Mouse (Mus musculus): Measurements from ENCODE around the gene Snrnp200. TPM values are rescaled to one million over a fixed set of nuclear protein-coding genes. Genes with fewer than 3 reads are reported as not detected.
A peak's percentile ranks its signal among the peaks of the same experiment; 100 is the strongest.
"Not testable (repeated sequence)": the region's sequence is repeated elsewhere in the genome, so short reads cannot be mapped to it uniquely, and the experiment has no call there.

The Snrnp200 gene
- polyA plus RNA-seq, 1 experiment from 2014 or later, result 40.3 TPM

DNA sequence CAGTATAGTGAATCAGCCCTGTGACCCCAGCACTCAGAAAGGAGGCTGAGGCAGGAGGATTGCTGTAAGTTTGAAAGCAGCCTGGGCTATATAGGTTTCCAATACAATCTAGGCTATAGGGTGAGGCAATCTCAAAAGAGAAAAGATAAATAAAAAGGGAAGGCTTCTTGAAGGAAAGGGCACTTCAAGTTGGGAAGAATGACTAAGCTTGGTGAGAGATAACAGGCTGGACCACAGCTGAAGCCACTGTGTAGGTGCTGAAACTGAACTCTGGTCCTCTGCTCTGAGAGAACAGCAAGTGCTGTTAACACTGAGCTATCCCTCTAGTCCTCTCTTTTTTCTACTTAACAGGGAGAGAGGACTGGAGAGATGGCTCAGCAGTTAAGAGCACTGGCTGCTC lies 54.3 kb downstream of the Snrnp200 start:
- Histone ChIP-seq H3K4me1 (no peaks in the 10 kb centered on the region), H3K4me3 (replicated peaks) (no peak overlapping the region), H3K27ac (no peak overlapping the region), H3K9me3 (no peaks in the 10 kb centered on the region), H3K4me2 (no peak overlapping the region), H3K27me3 (replicated peaks) (no peaks in the 10 kb centered on the region), H3K9ac (no peak overlapping the region), H3K36me3 (peaks cover 12% of the 10 kb centered on the region)
- no peak for ATAC-seq (ENCODE audit: insufficient read depth, low FRiP score, low read depth)

DNA sequence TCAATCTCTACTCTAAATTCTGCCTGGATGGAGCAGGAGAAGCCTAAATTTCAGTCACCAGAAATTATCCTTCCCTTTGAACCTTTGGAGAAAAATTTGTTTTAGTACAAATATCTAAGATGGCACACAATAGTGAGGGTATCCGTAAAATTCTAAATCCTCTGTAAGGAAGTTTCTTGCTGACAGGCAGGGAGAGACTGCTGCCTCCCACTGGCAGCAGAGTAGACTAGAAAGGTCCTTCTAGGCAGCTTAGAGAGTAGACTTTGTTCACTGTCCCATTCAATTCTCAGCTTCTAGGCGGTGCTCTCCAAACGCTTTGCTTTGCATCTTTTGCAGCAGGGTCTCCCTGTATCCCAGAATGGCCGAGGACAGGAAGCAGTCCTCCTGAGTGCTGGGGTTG lies 59.7 kb downstream of the Snrnp200 start:
- Histone ChIP-seq H3K9ac (no peak overlapping the region), H3K4me3 (replicated peaks) (no peak overlapping the region), H3K4me2 (no peak overlapping the region), H3K27me3 (replicated peaks) (no peaks in the 10 kb centered on the region), H3K4me1 (peaks cover 2% of the 10 kb centered on the region; the same call in 1 of the 2 replicates), H3K36me3 (no peaks in the 10 kb centered on the region), H3K9me3 (no peaks in the 10 kb centered on the region), H3K27ac (no peak overlapping the region)
- no peak for ATAC-seq (ENCODE audit: insufficient read depth, low FRiP score, low read depth)
- 47% methylated on average over 4 of the region's 4 CpGs for WGBS

DNA sequence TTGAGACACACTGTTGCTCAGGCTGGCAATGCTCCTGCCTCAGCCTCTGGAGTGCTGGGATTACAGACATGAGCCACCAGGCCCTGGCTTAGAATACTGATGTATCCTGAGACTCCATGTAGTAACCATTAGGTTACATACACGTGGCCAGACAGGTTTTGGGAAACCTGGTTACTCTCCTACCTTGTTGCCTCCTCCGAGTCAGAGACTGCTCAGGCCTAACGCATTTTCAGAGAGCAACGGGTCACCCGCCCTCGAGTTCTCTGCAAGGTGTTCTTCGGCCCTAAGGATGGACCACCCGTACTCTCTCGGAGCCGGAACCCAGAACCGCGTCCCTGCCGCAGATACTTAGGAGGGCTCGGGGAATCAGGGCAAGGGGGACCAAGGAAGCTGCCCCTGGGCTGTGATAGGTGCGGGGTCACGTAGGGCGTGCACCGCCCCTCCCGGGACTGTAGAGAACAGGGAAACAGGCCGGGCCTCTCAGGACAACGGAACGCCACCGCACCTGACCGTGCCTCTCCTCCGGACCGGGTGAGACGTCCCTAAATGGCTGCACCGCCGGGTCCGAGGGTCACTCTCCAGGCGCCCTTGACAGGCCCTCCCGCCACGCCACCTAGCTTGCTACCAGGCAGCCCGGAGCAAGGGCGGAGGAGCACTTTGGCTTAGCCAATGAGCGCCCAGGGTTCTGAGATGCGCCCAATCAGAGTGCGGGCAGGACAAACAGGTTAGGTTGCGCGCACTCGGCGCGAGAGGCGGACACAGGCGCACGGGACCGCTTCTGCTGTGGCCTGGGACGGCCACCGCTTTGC lies 61.5 kb downstream of the Snrnp200 start, which contains the start of gene Stard7:
Gene Stard7 (plus strand): TSS at position 728 of the 809 bp plus-strand sequence.
- Histone ChIP-seq H3K4me1 (peaks cover 5% of the 10 kb centered on the region; the same call in 1 of the 2 replicates), H3K9ac (peak within 1 kb of the TSS; percentile 79), H3K4me3 (replicated peaks) (peak within 1 kb of the TSS; percentile 88), H3K27ac (peak within 1 kb of the TSS; percentile 95), H3K27me3 (replicated peaks) (no peaks in the 10 kb centered on the region), H3K4me2 (peak within 1 kb of the TSS; percentile 81), H3K36me3 (no peaks in the 10 kb centered on the region), H3K9me3 (no peaks in the 10 kb centered on the region)
- under 1% methylated on average over 49 of the region's 49 CpGs for WGBS
- peak; percentile 98 for ATAC-seq (ENCODE audit: insufficient read depth, low FRiP score, low read depth)

DNA sequence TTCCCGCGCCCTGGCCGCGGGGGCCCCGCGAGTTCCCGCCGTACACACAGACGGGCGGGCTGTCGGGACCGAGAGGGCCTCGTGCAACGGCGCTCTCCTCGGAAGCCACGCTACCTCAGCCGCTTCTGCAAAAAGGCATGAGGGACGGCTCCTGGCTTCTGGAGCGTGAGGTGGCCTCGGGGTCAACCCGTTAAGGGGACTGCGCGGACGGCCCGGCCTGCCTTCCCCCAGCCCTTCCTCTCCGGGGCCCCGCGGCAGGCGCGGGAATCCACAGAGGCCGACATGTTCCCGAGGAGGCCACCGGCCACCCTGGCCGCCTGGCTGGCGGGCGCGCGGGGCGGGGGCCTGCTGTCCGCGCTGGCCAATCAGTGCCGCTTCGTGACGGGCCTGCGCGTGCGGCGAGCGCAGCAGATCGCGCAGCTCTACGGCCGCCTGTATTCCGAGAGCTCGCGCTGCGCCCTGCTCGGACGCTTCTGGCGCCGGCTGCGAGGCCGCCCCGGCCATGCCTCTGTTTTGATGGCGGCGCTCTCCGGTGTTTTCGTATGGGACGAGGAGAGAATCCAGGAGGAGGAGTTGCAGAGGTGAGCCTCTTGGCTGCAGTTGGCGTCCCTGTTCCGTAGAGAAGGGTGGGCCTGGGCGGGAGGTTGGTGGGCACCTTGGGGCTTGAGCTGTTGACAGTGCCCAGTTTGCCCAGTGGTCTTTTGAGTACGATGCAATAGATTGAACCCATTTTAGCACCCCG lies 62.3 kb downstream of the Snrnp200 start:
- no peaks in the 10 kb centered on the region for H3K36me3 ChIP-seq
- peaks cover 5% of the 10 kb centered on the region; the same call in 1 of the 2 replicates for H3K4me1 ChIP-seq
- peak overlapping the region; percentile 95 for H3K27ac ChIP-seq
- H3K27me3 ChIP-seq (replicated peaks), result no peaks in the 10 kb centered on the region
- H3K9me3 ChIP-seq, result no peaks in the 10 kb centered on the region
- WGBS, result under 1% methylated on average over 74 of the region's 75 CpGs
- H3K4me3 ChIP-seq (replicated peaks), result peak overlapping the region; percentile 88
- peak overlapping the region; percentile 79 for H3K9ac ChIP-seq
- ATAC-seq (ENCODE audit: insufficient read depth, low FRiP score, low read depth), result peak; percentile 92
- H3K4me2 ChIP-seq, result peak overlapping the region; percentile 81

DNA sequence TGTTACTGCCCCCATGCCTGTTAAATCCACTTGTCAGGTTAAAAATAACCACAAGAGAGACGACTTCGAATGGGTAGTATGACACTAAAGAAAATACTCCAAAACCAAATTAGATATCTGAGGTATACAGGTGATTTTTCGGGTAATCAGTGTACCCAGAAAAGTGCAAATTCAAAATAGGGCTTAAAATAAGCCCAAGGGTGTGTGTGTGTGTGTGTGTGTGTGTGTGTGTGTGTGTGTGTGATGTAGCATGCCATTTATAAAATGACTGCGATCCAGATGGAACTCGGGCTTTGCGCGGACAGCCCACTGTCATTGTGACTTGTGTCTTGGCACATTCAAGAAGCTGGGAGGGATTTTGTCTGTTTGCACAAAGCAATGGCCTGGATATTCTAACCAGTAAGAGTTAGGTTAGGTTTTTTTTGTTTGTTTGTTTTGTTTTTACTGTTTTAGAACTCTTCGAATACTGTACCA lies 62.9 kb downstream of the Snrnp200 start:
- peak overlapping the region; percentile 95 for H3K27ac ChIP-seq
- ATAC-seq (ENCODE audit: insufficient read depth, low FRiP score, low read depth), result no peak
- WGBS, result 7% methylated on average over 8 of the region's 8 CpGs
- no peaks in the 10 kb centered on the region for H3K27me3 ChIP-seq (replicated peaks)
- peak overlapping the region; percentile 81 for H3K4me2 ChIP-seq
- H3K9me3 ChIP-seq, result no peaks in the 10 kb centered on the region
- H3K4me3 ChIP-seq (replicated peaks), result peak overlapping the region; percentile 88
- peaks cover 5% of the 10 kb centered on the region; the same call in 1 of the 2 replicates for H3K4me1 ChIP-seq
- peak overlapping the region; percentile 79 for H3K9ac ChIP-seq
- no peaks in the 10 kb centered on the region for H3K36me3 ChIP-seq

DNA sequence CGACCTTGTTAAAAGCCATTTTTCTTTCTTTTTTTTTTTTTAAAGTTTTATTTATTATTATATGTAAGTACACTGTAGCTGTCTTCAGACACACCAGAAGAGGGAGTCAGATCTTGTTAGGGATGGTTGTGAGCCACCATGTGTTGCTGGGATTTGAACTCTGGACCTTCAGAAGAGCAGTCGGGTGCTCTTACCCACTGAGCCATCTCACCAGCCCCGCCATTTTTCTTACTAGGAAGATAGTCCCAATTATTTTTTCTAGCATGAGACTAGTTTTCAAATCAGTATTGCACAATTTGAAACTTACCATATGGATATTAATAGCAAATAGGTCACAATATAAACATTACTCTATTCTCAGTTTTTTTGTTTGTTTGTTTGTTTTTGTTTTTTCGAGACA lies 63.9 kb downstream of the Snrnp200 start:
- H3K27me3 ChIP-seq (replicated peaks); H3K4me3 ChIP-seq (replicated peaks); ATAC-seq (ENCODE audit: insufficient read depth, low FRiP score, low read depth); H3K4me1 ChIP-seq; H3K9ac ChIP-seq; H3K9me3 ChIP-seq; H3K36me3 ChIP-seq; H3K4me2 ChIP-seq; H3K27ac ChIP-seq: not testable (repeated sequence)
- 87% methylated on average over 4 of the region's 4 CpGs for WGBS

DNA sequence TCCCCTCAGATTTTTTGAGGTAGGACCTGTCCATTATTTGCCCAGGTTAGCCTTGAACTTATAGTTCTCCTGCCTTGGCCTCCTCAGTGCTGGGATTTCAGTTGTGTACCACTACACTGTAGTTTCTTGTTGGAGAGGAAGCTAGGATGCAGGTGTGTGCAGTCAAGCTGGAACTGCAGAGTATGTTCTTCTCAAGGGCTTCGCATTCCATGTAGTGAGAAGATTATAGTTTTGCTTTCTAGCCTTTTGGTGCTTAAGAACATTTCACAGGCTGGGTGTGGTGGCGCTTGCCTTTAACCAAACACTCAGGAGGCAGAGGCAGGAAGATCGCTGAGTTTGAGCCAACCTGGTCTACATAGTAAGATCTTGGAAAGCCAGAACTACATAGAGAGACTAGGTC lies 64.6 kb downstream of the Snrnp200 start:
- Histone ChIP-seq H3K36me3 (no peaks in the 10 kb centered on the region), H3K27me3 (replicated peaks) (no peaks in the 10 kb centered on the region), H3K4me3 (replicated peaks) (no peak overlapping the region), H3K27ac (no peak overlapping the region), H3K9me3 (no peaks in the 10 kb centered on the region), H3K9ac (no peak overlapping the region), H3K4me2 (no peak overlapping the region), H3K4me1 (peaks cover 5% of the 10 kb centered on the region; the same call in 1 of the 2 replicates)
- ATAC-seq (ENCODE audit: insufficient read depth, low FRiP score, low read depth), result no peak
- 94% methylated on average over 3 of the region's 3 CpGs for WGBS

DNA sequence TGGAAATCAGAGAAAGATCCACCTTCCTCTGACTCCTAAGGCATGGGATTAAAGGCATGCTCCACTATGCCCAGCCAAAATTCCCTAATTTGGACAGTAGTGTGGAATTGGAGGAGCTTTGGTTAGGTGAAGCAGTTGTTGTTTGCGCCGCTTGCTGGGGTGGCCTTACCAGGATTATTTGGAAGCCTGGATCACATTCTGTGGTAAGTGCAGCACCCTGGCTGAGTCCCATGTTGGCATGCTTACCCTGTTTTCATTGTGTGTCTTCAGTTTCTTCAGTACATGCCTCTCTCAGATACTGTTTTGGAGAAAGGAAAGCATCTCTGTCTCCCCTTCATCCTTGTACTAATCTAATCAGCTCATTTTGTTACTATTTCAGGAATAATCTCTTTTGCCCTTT lies 66.4 kb downstream of the Snrnp200 start:
- ATAC-seq (ENCODE audit: insufficient read depth, low FRiP score, low read depth), result no peak
- 90% methylated on average over 2 of the region's 2 CpGs for WGBS
- H3K4me1 ChIP-seq, result peaks cover 5% of the 10 kb centered on the region; the same call in 1 of the 2 replicates
- H3K4me2 ChIP-seq, result no peak overlapping the region
- H3K36me3 ChIP-seq, result no peaks in the 10 kb centered on the region
- no peak overlapping the region for H3K27ac ChIP-seq
- H3K9ac ChIP-seq, result no peak overlapping the region
- no peak overlapping the region for H3K4me3 ChIP-seq (replicated peaks)
- no peaks in the 10 kb centered on the region for H3K27me3 ChIP-seq (replicated peaks)
- H3K9me3 ChIP-seq, result no peaks in the 10 kb centered on the region

DNA sequence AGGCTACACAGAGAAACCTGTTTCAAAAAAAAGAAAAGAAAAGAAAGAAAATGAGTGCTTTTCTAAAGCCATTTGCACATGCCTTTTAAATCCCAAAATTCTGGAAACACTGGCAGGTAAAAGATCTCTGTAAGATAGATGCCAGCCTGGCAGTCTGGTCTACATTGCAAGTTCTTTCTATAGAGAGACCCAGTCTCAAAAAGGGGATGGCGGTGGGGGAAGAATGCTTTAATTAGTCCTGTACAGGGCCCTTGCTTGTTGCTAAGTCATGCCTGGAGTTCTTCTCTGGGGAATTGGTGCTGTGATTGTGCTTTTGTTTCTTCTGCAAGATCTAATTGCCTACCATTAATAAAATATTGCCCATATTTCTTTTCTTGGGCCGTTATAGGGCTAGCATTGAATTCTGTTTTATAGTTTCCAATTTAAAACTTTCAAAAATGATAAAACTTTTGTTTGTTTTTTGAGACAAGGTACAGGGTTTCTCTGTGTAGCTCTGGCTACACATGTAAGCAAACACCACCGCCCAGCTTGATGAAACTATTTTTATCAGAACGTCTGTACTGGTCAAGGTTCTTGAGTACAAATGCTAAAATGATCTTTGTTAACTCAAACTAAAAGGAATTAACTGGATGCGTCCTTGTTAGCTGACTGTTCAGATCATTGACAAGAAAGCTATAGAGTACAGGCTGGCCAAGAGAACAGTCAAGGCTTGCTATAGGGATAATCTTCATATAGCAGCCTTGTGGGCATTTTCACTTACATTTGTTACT lies 67.5 kb downstream of the Snrnp200 start:
- no peak overlapping the region for H3K4me3 ChIP-seq (replicated peaks)
- H3K9me3 ChIP-seq, result no peaks in the 10 kb centered on the region
- no peaks in the 10 kb centered on the region for H3K27me3 ChIP-seq (replicated peaks)
- no peaks in the 10 kb centered on the region for H3K36me3 ChIP-seq
- H3K4me2 ChIP-seq, result no peak overlapping the region
- no peak overlapping the region for H3K9ac ChIP-seq
- 71% methylated on average over 5 of the region's 5 CpGs for WGBS
- H3K4me1 ChIP-seq, result peaks cover 5% of the 10 kb centered on the region; the same call in 1 of the 2 replicates
- H3K27ac ChIP-seq, result no peak overlapping the region
- no peak for ATAC-seq (ENCODE audit: insufficient read depth, low FRiP score, low read depth)

DNA sequence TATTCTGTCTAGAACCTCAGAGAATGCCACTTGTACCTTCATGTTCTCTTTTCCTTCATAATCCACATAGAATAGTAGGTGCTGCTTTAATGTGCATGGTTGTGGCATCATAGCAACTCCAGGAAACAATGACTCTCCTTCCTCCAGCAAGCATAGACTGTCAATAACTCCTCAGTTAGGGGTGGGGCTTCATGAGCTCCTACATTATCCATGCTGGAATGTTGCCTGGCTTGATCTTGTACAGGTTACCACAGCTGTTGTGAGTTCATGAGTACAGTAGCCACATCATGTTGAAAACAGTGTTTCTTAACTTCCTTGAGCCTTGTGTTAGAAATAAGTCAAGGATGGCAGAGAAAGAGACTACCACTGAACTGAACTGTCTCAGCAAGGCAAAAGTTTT lies 70.0 kb downstream of the Snrnp200 start:
- no peak overlapping the region for H3K4me3 ChIP-seq (replicated peaks)
- H3K36me3 ChIP-seq, result no peaks in the 10 kb centered on the region
- no peaks in the 10 kb centered on the region for H3K9me3 ChIP-seq
- ATAC-seq (ENCODE audit: insufficient read depth, low FRiP score, low read depth), result no peak
- H3K4me1 ChIP-seq, result 0 out of 2 replicates have a peak, but pooled peaks cover 3% of the 10 kb centered on the region
- H3K27me3 ChIP-seq (replicated peaks), result no peaks in the 10 kb centered on the region
- H3K9ac ChIP-seq, result no peak overlapping the region
- no peak overlapping the region for H3K27ac ChIP-seq
- H3K4me2 ChIP-seq, result no peak overlapping the region

Data from stomach, embryonic 15.5 days (tissue).